Comparison of ENCODE assay signal across 26 mouse cellular contexts in genomic region chr4:105907611-105908010, GRCm38 (mm10).
A peak's percentile ranks its signal among the peaks of the same experiment; 100 is the strongest.
DNase-seq lines count a peak whose midpoint lies in the region; ATAC-seq and TF ChIP-seq lines count a peak whose summit lies in the region.
"Had no signal": no experiment of that assay in that cellular context is flagged by ENCODE, and none has a peak within 500 bp of the region (broad histone marks: within the 10 kb centered on the region; RNA-seq: fewer than 3 reads in every experiment).

No protein-coding gene starts in this region.

- no peak for TF ChIP-seq CTCF in lung, adult 2 months (IDR thresholded peaks at IDR 0.05; ENCODE audit: insufficient read depth, low read length)

- H3K4me1 ChIP-seq in lung, adult 2 months (ENCODE audit: control insufficient read depth, insufficient read depth, low read length) = peaks cover 2% of the 10 kb centered on the region; the same call in 1 of the 2 replicates
- H3K4me1 ChIP-seq in embryonic facial prominence, embryonic 10.5 days = peaks cover 28% of the 10 kb centered on the region
- H3K4me1 ChIP-seq: forebrain, embryonic 15.5 days; hindbrain, embryonic 13.5 days; midbrain, embryonic 12.5 days; neural tube, embryonic 15.5 days had no signal

- no peak overlapping the region for H3K4me3 ChIP-seq in lung, adult 2 months (replicated peaks; ENCODE audit: extremely low read depth, low read depth, low read length)
- no peak overlapping the region for H3K4me3 ChIP-seq in embryonic facial prominence, embryonic 10.5 days
- H3K4me3 ChIP-seq: embryonic facial prominence, embryonic 15.5 days; forebrain, embryonic 15.5 days; heart, embryonic 13.5 days; hindbrain, embryonic 13.5 days; midbrain, embryonic 12.5 days; neural tube, embryonic 15.5 days had no signal

- H3K27me3 ChIP-seq in embryonic facial prominence, embryonic 10.5 days (replicated peaks; ENCODE audit: low read depth, poor library complexity, severe bottlenecking) = no peaks in the 10 kb centered on the region
- H3K27me3 ChIP-seq: embryonic facial prominence, embryonic 15.5 days; forebrain, embryonic 15.5 days; hindbrain, embryonic 13.5 days; midbrain, embryonic 12.5 days; neural tube, embryonic 15.5 days; Patski had no signal

- no peaks in the 10 kb centered on the region for H3K9me3 ChIP-seq in embryonic facial prominence, embryonic 10.5 days
- H3K9me3 ChIP-seq: embryonic facial prominence, embryonic 15.5 days; forebrain, embryonic 15.5 days; heart, embryonic 13.5 days; hindbrain, embryonic 13.5 days; midbrain, embryonic 12.5 days; neural tube, embryonic 15.5 days had no signal

- TF ChIP-seq POLR2A in lung, adult 2 months (IDR thresholded peaks at IDR 0.05; ENCODE audit: borderline replicate concordance, extremely low read depth, low read depth, low read length) = no peak

- H3K27ac ChIP-seq in embryonic facial prominence, embryonic 10.5 days (replicated peaks) = peak overlapping the region; percentile 48
- H3K27ac ChIP-seq: forebrain, embryonic 15.5 days; heart, embryonic 13.5 days; hindbrain, embryonic 13.5 days; kidney, postnatal 0 days; midbrain, embryonic 12.5 days; neural tube, embryonic 15.5 days had no signal

- DNase-seq in cerebellum, postnatal 10 days = peak; percentile 24 to 42
- peak; percentile 14 to 31 for DNase-seq in lung, adult 18-20 months
- DNase-seq in lung, adult 2 months = no peak
- no peak for DNase-seq in embryonic facial prominence, embryonic 10.5 days (ENCODE audit: low spot score)
- DNase-seq in lung, postnatal 36 days = peak; percentile 49
- no peak for DNase-seq in retina, embryonic 14.5 days (ENCODE audit: low spot score)
- DNase-seq: adrenal gland, postnatal 14 days; cerebellum, adult 11-12 months; cerebellum, postnatal 36 days; embryo, embryonic 11 days; gastrocnemius, postnatal 14 days; heart, postnatal 14 days; kidney, adult 18-20 months; left cerebral cortex, postnatal 4 days; spleen, adult 18-20 months had no signal

- H3K36me3 ChIP-seq in embryonic facial prominence, embryonic 10.5 days (replicated peaks) = no peaks in the 10 kb centered on the region
- H3K36me3 ChIP-seq: embryonic facial prominence, embryonic 15.5 days; forebrain, embryonic 15.5 days; G1E; heart, embryonic 13.5 days; hindbrain, embryonic 13.5 days; midbrain, embryonic 12.5 days; neural tube, embryonic 15.5 days had no signal

- 69% methylated on average over 7 of the region's 7 CpGs for whole genome bisulfite sequencing in lung, adult 2 months
- WGBS in embryonic facial prominence, embryonic 10.5 days = 85% methylated on average over 7 of the region's 7 CpGs

- ATAC-seq in cerebellum, adult (ENCODE audit: insufficient number of reproducible peaks, low FRiP score, low TSS enrichment) = no peak
- ATAC-seq: CD4-positive, CD25-positive, alpha-beta regulatory T cell, adult 4 months; forebrain, embryonic 15.5 days; Patski had no signal

Comparison
In these comparisons a context has a peak if more than half of its experiments do, and no peak if none do; other contexts are left out.
1. DNase-seq: peak in cerebellum, postnatal 10 days (2 of 2), lung, adult 18-20 months (2 of 2) and lung, postnatal 36 days (single experiment); none in lung, adult 2 months (single experiment), embryonic facial prominence, embryonic 10.5 days (single experiment) and retina, embryonic 14.5 days (single experiment).